19 mouse cellular contexts compared by ENCODE assay signal in genomic region chr5:116387302-116387935, GRCm38 (mm10). TPM values are rescaled to one million over a fixed set of nuclear protein-coding genes. Genes with fewer than 3 reads are reported as not detected.
A peak's percentile ranks its signal among the peaks of the same experiment; 100 is the strongest.
DNase-seq lines count a peak whose midpoint lies in the region; TF ChIP-seq lines count a peak whose summit lies in the region.
"Had no signal": no experiment of that assay in that cellular context is flagged by ENCODE, and none has a peak within 500 bp of the region (broad histone marks: within the 10 kb centered on the region; RNA-seq: fewer than 3 reads in every experiment).

No protein-coding gene starts in this region.

- peaks cover 46% of the 10 kb centered on the region for H3K4me1 ChIP-seq in E14TG2a.4 (replicated peaks; ENCODE audit: low read depth, low read length)
- peaks cover 6% of the 10 kb centered on the region for H3K4me1 ChIP-seq in ES-Bruce4 (ENCODE audit: control insufficient read depth, insufficient read depth, low read length)
- H3K4me1 ChIP-seq in ES-E14 (ENCODE audit: control insufficient read depth in 2 of 2, insufficient read depth in 2 of 2, low read length in 2 of 2, poor library complexity in 1 of 2), result peaks cover 10 to 13% of the 10 kb centered on the region in 2 experiments; a peak in 3 of 4 replicates

- H3K36me3 ChIP-seq in E14TG2a.4 (ENCODE audit: insufficient read depth, low read length) (no peaks in the 10 kb centered on the region), ES-Bruce4 (ENCODE audit: control insufficient read depth, insufficient read depth, low read length, poor library complexity, severe bottlenecking) (no peaks in the 10 kb centered on the region), ES-E14 (ENCODE audit: control insufficient read depth, insufficient read depth, low read length, poor library complexity, severe bottlenecking) (no peaks in the 10 kb centered on the region)
- H3K36me3 ChIP-seq: embryonic facial prominence, embryonic 12.5 days; embryonic facial prominence, embryonic 15.5 days; forebrain, embryonic 10.5 days; forebrain, embryonic 12.5 days had no signal

- 0 out of 2 replicates have a peak, but pooled peaks have one; percentile 10 for TF ChIP-seq EP300 in ES-Bruce4 (IDR thresholded peaks at IDR 0.05; ENCODE audit: insufficient read depth, low read depth, low read length)

- TF ChIP-seq CTCF in E14TG2a.4 (conservative IDR thresholded peaks at IDR 0.05; ENCODE audit: low read length) (no peak), ES-Bruce4 (IDR thresholded peaks at IDR 0.05; ENCODE audit: low read depth, low read length) (no peak)

- H3K4me3 ChIP-seq in E14TG2a.4 (replicated peaks; ENCODE audit: low read length), result peak overlapping the region; percentile 48
- peak overlapping the region; percentile 28; the same call in 1 of the 2 replicates for H3K4me3 ChIP-seq in ES-Bruce4 (ENCODE audit: low read depth, low read length)
- peak overlapping the region; percentile 27 to 32 for H3K4me3 ChIP-seq in ES-E14 (ENCODE audit: insufficient read depth in 1 of 2, low read depth in 1 of 2, low read length in 2 of 2, poor library complexity in 1 of 2, severe bottlenecking in 1 of 2)
- H3K4me3 ChIP-seq: embryonic facial prominence, embryonic 12.5 days; embryonic facial prominence, embryonic 15.5 days; erythroblast, embryonic 14.5 days; forebrain, embryonic 10.5 days; forebrain, embryonic 12.5 days had no signal

- no peaks in the 10 kb centered on the region for H3K27me3 ChIP-seq in E14TG2a.4 (ENCODE audit: insufficient read depth, low read length)
- H3K27me3 ChIP-seq in ES-Bruce4 (ENCODE audit: control insufficient read depth, insufficient read depth, low read length, poor library complexity, severe bottlenecking), result no peaks in the 10 kb centered on the region
- H3K27me3 ChIP-seq: embryonic facial prominence, embryonic 12.5 days; embryonic facial prominence, embryonic 15.5 days; forebrain, embryonic 12.5 days had no signal

- no peak for TF ChIP-seq POLR2A in ES-Bruce4 (IDR thresholded peaks at IDR 0.05; ENCODE audit: insufficient read depth, low read length)

- H3K9ac ChIP-seq in ES-Bruce4 (ENCODE audit: low read depth, poor library complexity, severe bottlenecking) (peak overlapping the region; percentile 11), ES-E14 (ENCODE audit: insufficient read depth, low read depth, low read length, poor library complexity, severe bottlenecking) (peak overlapping the region; percentile 30; the same call in 1 of the 2 replicates)
- H3K9ac ChIP-seq: embryonic facial prominence, embryonic 12.5 days; embryonic facial prominence, embryonic 15.5 days; forebrain, embryonic 12.5 days had no signal

- in situ Hi-C loops in ES-E14 (cut with MboI; ENCODE audit: low sequenced_read_pairs in 2 of 2, unreplicated experiment in 2 of 2), result no loop called here

- no peaks in the 10 kb centered on the region for H3K9me3 ChIP-seq in E14TG2a.4 (ENCODE audit: low read length)
- H3K9me3 ChIP-seq in ES-Bruce4 (replicated peaks; ENCODE audit: control insufficient read depth, insufficient read depth, low read length, poor library complexity, severe bottlenecking), result no peaks in the 10 kb centered on the region
- H3K9me3 ChIP-seq in ES-E14 (ENCODE audit: control insufficient read depth, insufficient read depth, low read depth, low read length), result no peaks in the 10 kb centered on the region
- H3K9me3 ChIP-seq: embryonic facial prominence, embryonic 12.5 days; embryonic facial prominence, embryonic 15.5 days; forebrain, embryonic 10.5 days; forebrain, embryonic 12.5 days had no signal

- H3K27ac ChIP-seq in ES-Bruce4 (ENCODE audit: insufficient read depth, low read length), result peak overlapping the region; percentile 21
- peak overlapping the region; percentile 8; the same call in 1 of the 2 replicates for H3K27ac ChIP-seq in ES-E14 (ENCODE audit: insufficient read depth, low read depth, low read length, poor library complexity, severe bottlenecking)
- H3K27ac ChIP-seq: embryonic facial prominence, embryonic 12.5 days; embryonic facial prominence, embryonic 15.5 days; forebrain, embryonic 10.5 days; forebrain, embryonic 12.5 days had no signal

- no peak for DNase-seq in ES-E14 (ENCODE audit: low read depth, low spot score)
- peak; percentile 78 for DNase-seq in ZHBTc4 (ENCODE audit: low read depth, low spot score)
- no peak for DNase-seq in ovary, adult 18-20 months (ENCODE audit: low spot score)
- no peak for DNase-seq in embryo, embryonic 9.5 days (ENCODE audit: extremely low spot score)
- no peak for DNase-seq in right cerebral cortex, adult 18-20 months
- DNase-seq: adrenal gland, adult 2 months; adrenal gland, postnatal 10 days; adrenal gland, postnatal 25 days; cerebellum, adult 11-12 months; cerebellum, adult 9-10 months; cerebellum, postnatal 25 days had no signal

TF ChIP-seq in ES-E14, 5 proteins besides CTCF, POLR2A, EP300 and RAD21:
- TF ChIP-seq CHD2 (IDR thresholded peaks at IDR 0.05; ENCODE audit: low read depth, low read length) (0 out of 2 replicates have a peak, but pooled peaks have one; percentile 25), ZNF384 (IDR thresholded peaks at IDR 0.05; ENCODE audit: low read depth, low read length) (no peak; the same call in 1 of the 2 replicates), HCFC1 (IDR thresholded peaks at IDR 0.05; ENCODE audit: borderline replicate concordance, insufficient read depth, low read length) (no peak), ZC3H11A (IDR thresholded peaks at IDR 0.05; ENCODE audit: borderline replicate concordance, low read depth, low read length) (no peak), MAFK (IDR thresholded peaks at IDR 0.05; ENCODE audit: insufficient read depth, low read depth, low read length) (no peak)
TF ChIP-seq in ES-E14: peak in this region for 1.

RNA-seq across cellular contexts. Expression of gene Hspb8, which starts 35.2 kb away (rescaled TPM):
- 64.0 and 68.1 TPM in 2 replicates for polyA plus RNA-seq in ES-Bruce4 (2011; ENCODE audit: insufficient read depth, insufficient read length, low read depth, missing spikeins)
- total RNA-seq in ES-E14 (2012; rRNA removed), result 11.8 and 29.1 TPM in 2 replicates
- total RNA-seq: MEL had no signal
- polyA plus RNA-seq: erythroblast, embryonic 14.5 days had no signal
